Mouse (Mus musculus) MEL (cell line): ENCODE data around the gene Agrn. TPM values are rescaled to one million over a fixed set of nuclear protein-coding genes. Genes with fewer than 3 reads are reported as not detected.

Experiments
- DNase-seq: peaks from one replicate; pipeline ENCODE4 v3.0.0; 2011; ENCODE audit warnings: low read depth, low spot score
- H3K27ac ChIP-seq: 2 replicates; pipeline ENCODE4 v1.5.1; 2012; ENCODE audit warnings: low read depth, mild to moderate bottlenecking, control low read depth, low read length, moderate library complexity; ENCODE audit not compliant: control insufficient read depth
- H3K27me3 ChIP-seq, 2 experiments: fragments of 150-350 bp in 1 of 2; sonication (generic) in 1 of 2; 2 replicates each; pipeline ENCODE4 v1.6.1; 2012; ENCODE audit warnings: low read length in 2 of 2, mild to moderate bottlenecking in 2 of 2, improper control_type of control experiment in 1 of 2, moderate library complexity in 1 of 2; ENCODE audit not compliant: insufficient read depth in 2 of 2, control insufficient read depth in 1 of 2
- H3K36me3 ChIP-seq, 2 experiments: 2 replicates each; pipeline ENCODE4 v1.6.1; 2012 to 2014; ENCODE audit warnings: low read length in 2 of 2, improper control_type of control experiment in 1 of 2, inconsistent platforms in 1 of 2, mild to moderate bottlenecking in 1 of 2; ENCODE audit not compliant: insufficient read depth in 2 of 2, control insufficient read depth in 1 of 2
- H3K4me1 ChIP-seq, 2 experiments: fragments of 150-350 bp in 1 of 2; sonication (generic) in 1 of 2; 2 replicates each; pipeline ENCODE4 v1.6.1; 2012; ENCODE audit warnings: low read length in 2 of 2, improper control_type of control experiment in 1 of 2, mild to moderate bottlenecking in 1 of 2; ENCODE audit not compliant: insufficient read depth in 2 of 2, control insufficient read depth in 1 of 2
- H3K4me3 ChIP-seq, 2 experiments: fragments of 150-350 bp in 1 of 2; sonication (generic) in 1 of 2; 2 replicates each; pipeline ENCODE4 v1.5.1; 2012; ENCODE audit warnings: low read depth in 2 of 2, low read length in 2 of 2, mild to moderate bottlenecking in 2 of 2, moderate library complexity in 2 of 2, control low read depth in 1 of 2, improper control_type of control experiment in 1 of 2; ENCODE audit not compliant: control insufficient read depth in 1 of 2, insufficient read depth in 1 of 2
- H3K79me2 ChIP-seq: 2 replicates; pipeline ENCODE4 v1.6.1; 2012; ENCODE audit warnings: mild to moderate bottlenecking, low read length, moderate library complexity; ENCODE audit not compliant: control insufficient read depth, poor library complexity, insufficient read depth
- H3K9ac ChIP-seq: 2 replicates; pipeline ENCODE4 v1.6.1; 2012; ENCODE audit warnings: low read depth, mild to moderate bottlenecking, control low read depth, low read length, moderate library complexity; ENCODE audit not compliant: control insufficient read depth, poor library complexity, severe bottlenecking
- H3K9me3 ChIP-seq: fragments of 150-350 bp; sonication (generic); replicated peaks from 2 replicates; pipeline ENCODE4 v1.6.1; 2012; ENCODE audit warnings: mild to moderate bottlenecking, low read length, improper control_type of control experiment, moderate library complexity; ENCODE audit not compliant: insufficient read depth
- CTCF ChIP-seq, 3 experiments: IDR thresholded peaks in 2 of 3; conservative IDR thresholded peaks in 1 of 3; 2 replicates each; pipeline ENCODE4 v1.5.1; 2011 to 2012; ENCODE audit warnings: low read length in 3 of 3, low read depth in 2 of 3, mild to moderate bottlenecking in 2 of 3, improper control_type of control experiment in 1 of 3, inconsistent platforms in 1 of 3, mixed read lengths in 1 of 3, moderate library complexity in 1 of 3; ENCODE audit not compliant: control insufficient read depth in 1 of 3, insufficient read depth in 1 of 3, poor library complexity in 1 of 3, severe bottlenecking in 1 of 3
- ELF1 ChIP-seq: IDR thresholded peaks from 2 replicates; pipeline ENCODE4 v1.6.1; 2014; ENCODE audit warnings: low read depth, mild to moderate bottlenecking, inconsistent platforms, low read length, improper control_type of control experiment, moderate library complexity
- EP300 ChIP-seq, 2 experiments: IDR thresholded peaks; 2 replicates each; pipeline ENCODE4 v1.6.1; 2011; ENCODE audit warnings: improper control_type of control experiment in 2 of 2, low read length in 2 of 2, low read depth in 1 of 2, mild to moderate bottlenecking in 1 of 2
- ETS1 ChIP-seq: IDR thresholded peaks from 2 replicates; pipeline ENCODE4 v1.6.1; 2012; ENCODE audit warnings: low read depth, mild to moderate bottlenecking, inconsistent platforms, low read length, improper control_type of control experiment, moderate library complexity
- GABPA ChIP-seq: IDR thresholded peaks from 2 replicates; pipeline ENCODE4 v1.6.1; 2012; ENCODE audit warnings: low read depth, mild to moderate bottlenecking, inconsistent platforms, low read length, improper control_type of control experiment, moderate library complexity
- MAFK ChIP-seq: IDR thresholded peaks from 2 replicates; pipeline ENCODE4 v1.6.1; 2011; ENCODE audit warnings: low read depth, mild to moderate bottlenecking, low read length, improper control_type of control experiment, borderline replicate concordance
- MAX ChIP-seq: IDR thresholded peaks from 2 replicates; pipeline ENCODE4 v1.6.1; 2011; ENCODE audit warnings: low read length, improper control_type of control experiment
- MAZ ChIP-seq: IDR thresholded peaks from 2 replicates; pipeline ENCODE4 v1.6.1; 2012; ENCODE audit warnings: low read depth, mild to moderate bottlenecking, inconsistent platforms, low read length, improper control_type of control experiment
- MXI1 ChIP-seq: IDR thresholded peaks from 2 replicates; pipeline ENCODE4 v1.6.1; 2011; ENCODE audit warnings: mild to moderate bottlenecking, low read depth, low read length, improper control_type of control experiment
- MYB ChIP-seq: IDR thresholded peaks from 2 replicates; pipeline ENCODE4 v1.6.1; 2011; ENCODE audit warnings: mild to moderate bottlenecking, low read depth, low read length, improper control_type of control experiment
- NRF1 ChIP-seq: IDR thresholded peaks from 2 replicates; pipeline ENCODE4 v1.6.1; 2014; ENCODE audit warnings: low read depth, mild to moderate bottlenecking, inconsistent platforms, low read length, improper control_type of control experiment, moderate library complexity; ENCODE audit not compliant: poor library complexity, insufficient read depth, severe bottlenecking
- POLR2AphosphoS5 ChIP-seq: IDR thresholded peaks from 2 replicates; pipeline ENCODE4 v1.6.1; 2012; ENCODE audit warnings: low read depth, borderline replicate concordance, mild to moderate bottlenecking, inconsistent platforms, low read length, moderate library complexity, mixed read lengths
- RCOR1 ChIP-seq: IDR thresholded peaks from 2 replicates; pipeline ENCODE4 v1.6.1; 2012; ENCODE audit warnings: low read depth, mild to moderate bottlenecking, inconsistent platforms, low read length, improper control_type of control experiment
- SIN3A ChIP-seq: IDR thresholded peaks from 2 replicates; pipeline ENCODE4 v1.6.1; 2012; ENCODE audit warnings: low read length, improper control_type of control experiment, inconsistent platforms
- TBP ChIP-seq: IDR thresholded peaks from 2 replicates; pipeline ENCODE4 v1.8.0; 2011; ENCODE audit warnings: low read depth, low read length, improper control_type of control experiment
- USF1 ChIP-seq: IDR thresholded peaks from 2 replicates; pipeline ENCODE4 v1.6.1; 2014; ENCODE audit warnings: low read depth, mild to moderate bottlenecking, inconsistent platforms, low read length, improper control_type of control experiment, moderate library complexity
- USF2 ChIP-seq, 2 experiments: IDR thresholded peaks; 2 replicates each; pipeline ENCODE4 v1.6.1; 2011 to 2012; ENCODE audit warnings: improper control_type of control experiment in 2 of 2, low read length in 2 of 2, borderline replicate concordance in 1 of 2, inconsistent platforms in 1 of 2, low read depth in 1 of 2, mild to moderate bottlenecking in 1 of 2; ENCODE audit not compliant: insufficient read depth in 1 of 2
- ZC3H11A ChIP-seq: IDR thresholded peaks from 2 replicates; pipeline ENCODE4 v1.6.1; 2012; ENCODE audit warnings: low read depth, mild to moderate bottlenecking, inconsistent platforms, low read length, improper control_type of control experiment
- ZMIZ1 ChIP-seq: IDR thresholded peaks from 2 replicates; pipeline ENCODE4 v1.6.1; 2012; ENCODE audit warnings: low read depth, mild to moderate bottlenecking, inconsistent platforms, low read length, improper control_type of control experiment, moderate library complexity
- ZNF384 ChIP-seq: IDR thresholded peaks from 2 replicates; pipeline ENCODE4 v1.6.1; 2012; ENCODE audit warnings: low read depth, mild to moderate bottlenecking, inconsistent platforms, low read length, improper control_type of control experiment
- polyA plus RNA-seq, 2 experiments: library from polyadenylated mRNA; stranded (reverse) in 1 of 2; unstranded in 1 of 2; fragments of >175 nt in 1 of 2; fragments of >200 nt in 1 of 2; gene quantifications; 2 replicates each; pipeline versions ENCODE4 v1.2.1 to v1.2.4; 2012; ENCODE audit warnings: low replicate concordance in 2 of 2, low read depth in 1 of 2; ENCODE audit not compliant: insufficient read length in 2 of 2, insufficient read depth in 1 of 2, missing spikeins in 1 of 2
- total RNA-seq: library from RNA; depleted of rRNA; stranded (reverse); fragments of 300-350 nt; gene quantifications from 2 replicates; pipeline ENCODE4 v1.2.3, GENCODE M21; 2012

Agrn gene
- total and polyA plus RNA-seq, 3 experiments = 19.3 to 43.0 TPM; not detected in 1

DNA sequence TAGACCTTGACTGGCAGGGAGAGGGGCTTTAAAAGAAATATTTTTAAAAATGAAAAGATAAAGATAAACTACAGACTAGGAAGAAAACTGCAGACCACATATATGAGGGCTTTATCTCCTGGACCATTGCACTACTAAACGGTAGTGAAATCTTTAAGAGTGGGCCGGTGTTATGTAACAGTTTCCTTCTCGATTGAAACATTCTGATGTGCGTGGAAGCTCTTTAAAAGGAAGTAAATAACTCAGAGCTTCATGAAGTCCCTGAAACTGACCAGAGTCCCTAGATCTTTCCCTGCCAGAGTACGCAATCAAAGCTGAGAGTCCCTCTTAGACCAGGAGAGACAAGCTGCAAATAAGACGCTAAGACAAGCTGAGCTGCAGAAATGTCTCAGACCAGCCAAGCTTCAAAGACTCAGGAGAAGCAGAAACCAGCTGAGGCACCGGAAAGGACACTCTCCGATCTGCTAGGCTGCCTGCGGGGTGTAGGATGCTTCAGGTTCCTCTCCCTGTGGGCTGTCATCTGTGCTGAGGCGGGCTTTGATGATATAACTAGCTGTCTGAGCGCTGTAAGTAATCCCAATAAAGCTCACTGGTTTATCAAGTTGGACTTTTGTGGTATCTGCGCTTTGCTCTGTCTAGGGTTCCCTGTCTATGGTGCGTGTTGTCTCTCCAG, 12.8 kb upstream of the Agrn start:
- Histone ChIP-seq H3K4me3 (no peak overlapping the region), H3K79me2 (no peaks in the 10 kb centered on the region), H3K27me3 (no peaks in the 10 kb centered on the region), H3K27ac (no peak overlapping the region), H3K4me1 (peaks cover 2 to 6% of the 10 kb centered on the region in 2 experiments; a peak in 2 of 4 replicates), H3K9ac (no peak overlapping the region), H3K36me3 (no peaks in the 10 kb centered on the region; a peak in 1 of 4 replicates), H3K9me3 (no peaks in the 10 kb centered on the region)
- no peak for DNase-seq
- no peak for TF ChIP-seq NRF1
- 0 out of 2 replicates have a peak, but pooled peaks have one; percentile 13 for TF ChIP-seq ZMIZ1
- 0 out of 4 replicates have a peak, but pooled peaks have one; percentile 16 to 21 for TF ChIP-seq EP300 (IDR thresholded peaks at IDR 0.05; ENCODE audit: low read depth in 1 of 2, low read length in 2 of 2)
- no peak for TF ChIP-seq TBP
- TF ChIP-seq MAFK = no peak
- TF ChIP-seq SIN3A = no peak

DNA sequence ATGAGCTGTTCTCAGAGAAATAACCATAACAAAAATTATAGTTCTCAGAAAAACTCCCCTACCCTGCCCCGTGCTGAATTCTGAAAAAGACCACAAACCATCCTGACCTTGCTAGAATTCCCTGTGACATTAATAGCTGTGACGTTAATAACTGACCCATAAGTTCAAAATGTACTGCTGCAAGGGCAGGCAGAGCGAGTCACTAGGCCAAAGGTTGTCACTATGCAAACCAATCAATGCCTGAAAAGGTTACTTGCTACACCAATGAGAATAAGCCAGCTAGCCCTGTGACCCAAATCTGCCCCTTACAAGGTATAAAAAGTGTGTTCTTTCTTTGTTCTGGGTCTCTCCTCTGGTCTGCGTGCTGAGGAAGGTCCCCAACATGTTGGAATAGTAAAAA, 11.6 kb upstream of the Agrn start:
- TF ChIP-seq ZC3H11A (no peak), MAFK (no peak), ETS1 (no peak), ELF1 (no peak), NRF1 (no peak), MAZ (no peak), GABPA (no peak), POLR2AphosphoS5 (no peak), MYB (no peak), MAX (no peak), RCOR1 (no peak), USF2 (IDR thresholded peaks at IDR 0.05; ENCODE audit: borderline replicate concordance in 1 of 2, insufficient read depth in 1 of 2, low read depth in 1 of 2, low read length in 2 of 2) (no peak), MXI1 (no peak), USF1 (no peak), CTCF (IDR thresholded peaks at IDR 0.05 in 2 of 3, conservative IDR thresholded peaks at IDR 0.05 in 1 of 3; ENCODE audit: control insufficient read depth in 1 of 3, insufficient read depth in 1 of 3, low read depth in 2 of 3, low read length in 3 of 3, poor library complexity in 1 of 3, severe bottlenecking in 1 of 3) (no peak), ZNF384 (no peak)
- Histone ChIP-seq H3K4me3 (no peak overlapping the region), H3K27ac (no peak overlapping the region), H3K4me1 (peaks cover 2 to 18% of the 10 kb centered on the region in 2 experiments; a peak in 3 of 4 replicates), H3K9me3 (no peaks in the 10 kb centered on the region), H3K9ac (no peak overlapping the region), H3K27me3 (no peaks in the 10 kb centered on the region), H3K36me3 (no peaks in the 10 kb centered on the region; a peak in 1 of 4 replicates), H3K79me2 (peaks cover 8% of the 10 kb centered on the region)
- no peak for DNase-seq
